Mouse (Mus musculus) ES-CJ7 (cell line): ENCODE measurements around the gene Tmem239.
A peak's percentile ranks its signal among the peaks of the same experiment; 100 is the strongest.

ENCODE experiments used
- DNase-seq: peaks from one replicate; pipeline ENCODE4 v3.0.0; 2011; ENCODE audit warnings: low read depth, low spot score

Gene Tmem239

GRCm38 (mm10) chr2:130411558-130412495 lies 5.5 kb downstream of the Tmem239 start:
- DNase-seq, result peak; percentile 76

GRCm38 (mm10) chr2:130412775-130413174 lies 6.5 kb downstream of the Tmem239 start:
- no peak for DNase-seq

- peak; percentile 20 for DNase-seq
These were observed 8.0 kb downstream of the Tmem239 start for GRCm38 (mm10) chr2:130414094-130414856.

- DNase-seq, result no peak
These were observed 15.7 kb downstream of the Tmem239 start for GRCm38 (mm10) chr2:130421781-130422620.

GRCm38 (mm10) chr2:130423397-130424125 lies 17.3 kb downstream of the Tmem239 start:
- DNase-seq, result peak; percentile 80

- peak; percentile 83 for DNase-seq
These were observed 18.0 kb downstream of the Tmem239 start, which contains the start of the genes Vps16 and Pced1a for GRCm38 (mm10) chr2:130424126-130424853. Gene Vps16 (plus strand): TSS chr2:130424339. Gene Pced1a (minus strand): TSS chr2:130424701.

- no peak for DNase-seq
These were observed 18.8 kb downstream of the Tmem239 start for GRCm38 (mm10) chr2:130425112-130425511.

- no peak for DNase-seq
These were observed 23.6 kb downstream of the Tmem239 start for GRCm38 (mm10) chr2:130429851-130430250.

GRCm38 (mm10) chr2:130430484-130430883 lies 24.2 kb downstream of the Tmem239 start:
- DNase-seq, result no peak

GRCm38 (mm10) chr2:130432157-130432556 lies 25.9 kb downstream of the Tmem239 start:
- no peak for DNase-seq

GRCm38 (mm10) chr2:130433152-130433551 lies 26.9 kb downstream of the Tmem239 start:
- DNase-seq, result peak; percentile 67

- DNase-seq, result no peak
These were observed 30.5 kb downstream of the Tmem239 start for GRCm38 (mm10) chr2:130436769-130437168.

- no peak for DNase-seq
These were observed 32.6 kb downstream of the Tmem239 start for GRCm38 (mm10) chr2:130438861-130439260.

- no peak for DNase-seq
These were observed 33.7 kb downstream of the Tmem239 start for GRCm38 (mm10) chr2:130439840-130440480.

GRCm38 (mm10) chr2:130442162-130442561 lies 35.9 kb downstream of the Tmem239 start:
- DNase-seq, result peak; percentile 16

- no peak for DNase-seq
These were observed 42.2 kb downstream of the Tmem239 start for GRCm38 (mm10) chr2:130448449-130448848.

GRCm38 (mm10) chr2:130449021-130449793 lies 42.9 kb downstream of the Tmem239 start:
- DNase-seq, result peak; percentile 11

- peak; percentile 80 for DNase-seq
These were observed 43.6 kb downstream of the Tmem239 start, which contains the start of gene Ptpra for GRCm38 (mm10) chr2:130449794-130450433. Gene Ptpra (plus strand): TSS chr2:130450278.
